Mouse (Mus musculus) CD4-positive, CD25-positive, alpha-beta regulatory T cell, adult 4 months (primary cell): ENCODE measurements around the gene Map1lc3a. TPM values are rescaled to one million over a fixed set of nuclear protein-coding genes. Genes with fewer than 3 reads are reported as not detected.
A peak's percentile ranks its signal among the peaks of the same experiment; 100 is the strongest.

Experiments used
- ATAC-seq: one replicate; pipeline ENCODE4 v1.8.0; 2017
- polyA plus RNA-seq, 2 experiments: library from polyadenylated mRNA; unstranded; fragments of 100-300 nt; shearing (Covaris generic); gene quantifications; one replicate each; pipeline ENCODE4 v1.2.1; 2017

The Map1lc3a gene
- 1 to 10 TPM; 1.1 to 2.9 TPM for polyA plus RNA-seq

DNA sequence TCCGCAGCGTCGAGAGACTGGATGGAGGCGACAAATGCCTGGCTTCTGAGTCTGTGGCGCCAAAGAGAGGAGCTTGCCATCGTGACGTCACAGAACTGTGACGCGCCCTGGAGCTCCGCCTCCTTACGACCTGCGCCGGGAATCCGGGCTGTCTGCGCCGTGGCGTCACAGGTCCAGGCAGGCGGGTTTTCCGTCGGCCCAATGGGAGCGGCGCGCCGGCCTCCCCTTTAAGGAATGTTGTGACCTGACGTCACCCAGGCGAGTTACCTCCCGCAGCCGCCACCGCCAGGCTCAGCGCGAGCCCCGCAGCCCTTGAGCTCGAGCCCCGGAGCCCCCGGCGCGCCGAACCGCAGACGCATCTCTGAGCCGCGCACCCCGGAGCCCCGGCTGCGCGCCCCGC lies at the start of gene Map1lc3a:
Map1lc3a (plus strand) TSS at position 103 of the 400 bp plus-strand sequence.
- peak; percentile 95 for ATAC-seq

DNA sequence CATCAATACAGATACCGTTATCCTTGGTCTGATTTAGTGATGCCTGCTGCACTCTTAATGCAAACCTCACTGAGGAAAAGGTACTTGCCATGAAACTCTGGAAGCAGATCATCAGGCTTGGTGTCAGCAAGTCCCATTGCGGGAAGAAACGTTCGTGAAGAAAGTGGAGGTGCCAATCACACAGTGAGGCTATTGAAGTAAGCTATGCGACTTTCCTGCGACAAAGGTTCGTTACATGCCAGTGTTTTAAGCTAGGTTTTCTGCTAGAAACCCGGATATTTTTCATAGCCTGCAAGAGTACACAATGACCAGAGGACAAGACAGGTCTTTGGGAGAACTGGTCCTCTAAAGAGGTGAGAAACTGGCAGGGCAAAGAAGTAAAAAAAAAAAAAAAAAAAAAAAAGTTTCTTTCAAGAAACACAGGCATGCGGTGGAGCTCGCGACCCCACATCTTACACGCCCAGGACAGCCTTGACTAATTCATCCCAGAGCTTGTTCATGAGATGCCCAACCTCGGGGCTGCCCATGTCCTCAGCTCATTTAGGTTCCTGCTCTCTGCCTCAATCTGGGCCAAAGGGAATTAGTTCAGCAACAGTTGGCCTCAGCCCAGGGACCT lies 40.2 kb upstream of the Map1lc3a start:
- peak; percentile 38 for ATAC-seq

DNA sequence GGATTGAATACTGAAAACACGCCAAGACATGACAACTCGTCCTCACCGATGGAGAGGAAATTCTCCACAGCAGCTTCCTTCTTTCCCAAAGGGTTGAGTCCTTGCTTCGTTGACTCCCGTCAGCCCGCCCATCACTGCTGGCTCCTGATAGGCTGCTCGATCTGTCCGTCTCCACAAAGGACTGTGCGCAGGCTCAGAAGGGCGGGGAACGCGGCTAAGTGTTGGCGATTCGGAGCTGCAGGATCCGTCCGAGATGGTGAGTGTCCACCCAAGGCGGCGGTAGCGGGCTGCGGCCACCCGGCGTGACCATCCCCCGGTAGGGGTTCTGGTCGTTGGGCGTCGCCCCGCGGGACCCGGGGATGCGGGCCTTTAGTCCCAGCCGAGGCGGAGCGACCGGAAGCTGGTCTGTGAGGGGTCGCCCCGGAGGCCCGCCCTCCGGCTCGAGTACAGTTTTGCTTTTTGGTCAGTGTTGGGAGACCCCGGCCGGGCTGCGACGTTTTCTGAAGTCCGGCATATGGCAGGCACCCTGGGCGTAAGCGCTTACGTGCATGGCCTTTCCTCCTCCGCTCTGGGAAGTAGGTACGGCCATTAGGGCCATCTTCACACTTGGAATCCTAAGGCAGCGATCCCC lies 39.6 kb upstream of the Map1lc3a start, which contains the start of gene Dynlrb1:
Dynlrb1 (plus strand) TSS at position 172 of the 631 bp plus-strand sequence.
- ATAC-seq, result peak; percentile 98

DNA sequence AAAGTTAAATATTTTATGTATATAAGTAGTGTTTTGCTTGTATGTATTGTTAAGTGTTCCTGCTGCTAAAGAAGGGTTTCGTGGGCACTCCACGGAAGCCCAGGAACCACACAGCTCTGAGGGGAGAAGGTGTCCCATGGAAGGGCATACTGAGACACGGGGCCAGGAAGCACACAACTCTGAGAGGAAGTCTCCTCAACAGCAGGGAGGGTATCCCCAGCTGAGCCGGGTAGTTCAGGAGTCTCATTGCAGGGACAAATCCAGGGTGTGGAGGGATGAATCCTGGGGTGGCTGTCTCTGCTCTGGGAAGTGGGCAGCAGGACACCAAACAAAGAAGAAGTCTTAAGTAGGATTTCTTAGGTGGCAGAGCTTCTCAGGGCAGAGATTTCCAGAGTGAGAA lies 38.8 kb upstream of the Map1lc3a start:
- ATAC-seq, result peak; percentile 12

DNA sequence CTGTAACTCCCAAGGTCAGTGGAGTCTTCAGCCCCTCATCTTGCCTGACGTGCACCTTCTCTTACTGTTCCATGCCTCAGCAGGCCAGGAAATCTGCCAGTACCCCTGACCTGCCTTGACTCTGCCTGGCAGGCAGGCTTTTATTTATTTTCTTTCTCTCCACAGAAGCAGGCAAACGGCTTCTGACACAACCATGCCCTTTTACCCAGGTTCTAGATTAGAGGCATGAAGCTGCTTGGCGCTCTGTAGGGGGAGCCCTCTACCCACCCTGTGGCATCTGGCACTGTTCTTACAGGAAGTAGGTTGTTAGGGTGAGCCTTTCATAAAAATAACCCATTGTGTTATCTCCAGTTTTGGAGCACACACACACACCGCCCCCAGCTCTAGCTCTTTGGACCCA lies 35.2 kb upstream of the Map1lc3a start:
- ATAC-seq, result no peak

DNA sequence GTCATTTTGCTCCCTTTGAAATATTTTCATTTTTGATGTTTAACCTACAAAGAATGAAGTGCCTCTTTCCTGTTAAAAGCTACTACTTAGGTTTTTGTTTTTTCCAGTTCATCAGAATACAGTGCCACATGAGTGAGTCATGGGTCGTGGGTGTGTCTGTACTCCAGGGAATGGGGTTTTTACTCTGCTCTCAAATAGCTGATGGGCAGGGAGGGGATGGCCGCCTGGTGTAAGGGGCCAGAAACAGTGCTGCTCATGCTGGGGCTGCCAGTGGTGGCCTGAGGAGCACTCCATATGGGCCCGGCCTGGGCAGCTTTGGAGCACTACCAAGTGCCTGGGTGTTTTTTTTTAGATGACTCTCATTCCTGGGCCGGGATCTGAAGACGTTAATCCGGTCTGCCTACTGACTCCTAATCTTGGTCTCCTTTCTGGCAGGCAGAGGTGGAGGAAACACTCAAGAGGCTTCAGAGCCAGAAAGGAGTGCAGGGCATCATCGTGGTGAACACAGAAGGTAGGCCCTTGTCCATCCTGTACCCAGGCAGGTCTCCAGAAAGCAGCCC lies 33.7 kb upstream of the Map1lc3a start:
- no peak for ATAC-seq

DNA sequence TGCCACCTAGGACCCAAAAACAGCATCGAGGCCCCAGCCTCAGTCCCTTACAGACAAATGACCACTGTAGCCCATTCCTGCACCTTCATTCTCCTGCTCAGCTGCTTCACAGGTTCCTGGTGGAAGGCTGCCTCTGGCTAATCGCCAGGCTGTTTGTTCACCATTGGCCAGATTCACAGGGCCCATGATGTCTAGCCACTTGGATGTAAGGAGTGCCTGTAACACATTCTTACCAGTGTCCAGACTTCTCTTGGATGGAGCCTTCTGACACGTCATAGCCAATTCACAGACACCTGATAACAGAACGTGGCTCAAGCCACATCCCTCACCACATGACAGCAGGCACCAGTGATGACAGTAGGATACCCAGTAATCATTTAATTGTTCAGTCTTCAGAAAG lies 29.9 kb upstream of the Map1lc3a start:
- no peak for ATAC-seq

DNA sequence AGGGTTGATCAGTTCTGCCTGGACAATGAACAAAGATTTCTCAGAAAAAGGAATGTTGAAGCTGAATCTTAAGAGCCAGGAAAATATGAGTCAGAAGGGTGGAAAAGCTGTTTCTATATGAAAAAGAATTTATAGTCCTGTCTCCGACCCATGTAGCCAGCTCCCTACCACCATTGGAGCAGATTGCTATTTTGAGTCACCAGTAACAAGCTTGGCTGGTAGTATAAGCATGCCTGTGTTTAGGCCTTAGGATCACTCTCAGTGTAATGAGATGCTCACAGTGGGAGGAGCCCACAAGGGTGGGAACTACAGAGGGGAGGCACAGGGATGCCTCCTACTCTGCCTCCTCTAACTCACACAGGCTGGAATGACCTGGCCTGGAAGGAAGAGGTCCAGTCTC lies 27.9 kb upstream of the Map1lc3a start:
- ATAC-seq, result no peak

DNA sequence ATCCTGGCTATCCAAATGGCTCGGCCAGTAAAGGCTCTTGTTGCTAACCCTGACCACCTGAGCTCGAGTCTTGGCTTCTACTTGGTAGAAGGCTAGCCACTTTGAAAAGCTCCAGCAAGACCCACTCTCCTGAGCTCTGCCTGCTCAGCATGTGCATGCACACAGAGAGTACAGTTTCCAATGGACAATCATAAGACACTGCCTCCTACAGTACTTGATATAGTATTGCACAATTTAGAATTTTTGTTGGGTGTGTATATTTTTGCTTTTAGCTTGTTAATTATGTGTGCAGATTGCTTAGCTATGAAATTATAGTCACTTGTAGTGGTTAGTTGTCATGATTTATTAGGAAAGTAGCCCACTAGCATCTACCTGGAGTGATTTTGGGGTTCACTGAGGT lies 27.4 kb upstream of the Map1lc3a start:
- ATAC-seq, result no peak

DNA sequence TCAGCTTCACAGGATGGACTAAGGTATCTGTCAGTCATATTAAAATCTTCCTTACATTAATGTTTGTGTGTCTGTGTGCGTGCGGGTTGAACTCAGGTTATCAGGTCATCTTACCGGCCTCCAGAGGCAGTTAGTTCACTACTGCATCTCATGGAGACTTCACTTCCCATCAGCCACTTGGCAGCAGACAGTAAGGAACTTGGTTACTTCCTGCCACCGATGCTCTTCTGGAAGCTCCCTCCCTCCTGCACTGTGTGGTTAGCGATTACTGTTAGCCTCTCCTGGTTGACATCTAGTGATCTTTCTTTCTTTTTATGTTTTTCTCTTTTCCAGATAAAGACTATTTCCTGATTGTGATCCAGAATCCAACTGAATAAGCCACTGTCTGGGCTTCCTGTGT lies 26.5 kb upstream of the Map1lc3a start:
- ATAC-seq, result no peak

DNA sequence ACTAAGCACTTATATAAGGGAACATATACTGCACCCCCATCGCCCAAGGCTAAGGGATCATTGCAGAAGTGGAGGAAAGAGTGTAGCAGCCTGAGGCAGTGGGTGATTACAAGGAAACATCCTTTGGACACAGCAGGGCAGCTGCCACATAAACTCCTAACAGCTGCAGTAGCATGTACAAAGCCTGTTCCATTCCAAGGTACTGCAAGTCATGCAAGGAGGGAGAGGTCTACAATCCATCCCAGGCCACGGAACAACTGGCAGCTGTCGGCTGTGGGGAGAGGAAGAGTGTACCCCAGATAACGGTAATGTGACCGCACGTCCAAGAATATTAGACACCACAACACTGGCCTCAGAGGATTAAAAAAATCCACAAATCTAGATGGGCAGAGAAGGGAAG lies 10.6 kb upstream of the Map1lc3a start:
- no peak for ATAC-seq

DNA sequence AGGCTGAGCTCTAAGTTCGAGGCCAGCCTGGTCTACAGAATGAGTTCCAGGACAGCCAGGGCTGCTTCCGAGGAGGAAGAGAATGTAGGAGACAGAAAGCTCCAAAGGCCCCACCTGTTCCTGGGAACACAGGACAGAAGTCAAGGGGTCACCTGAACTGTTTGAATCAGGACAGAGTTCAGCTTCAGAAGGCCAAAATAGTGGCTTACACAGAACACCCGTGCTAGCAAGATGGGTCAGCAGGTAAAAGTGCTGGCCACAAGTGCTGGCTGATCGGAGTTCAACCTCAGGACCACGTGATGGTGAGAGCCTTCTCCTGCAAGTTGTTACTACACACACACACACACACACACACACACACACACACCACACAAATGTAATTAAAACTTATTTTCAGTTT lies 9.2 kb upstream of the Map1lc3a start:
- ATAC-seq, result no peak

DNA sequence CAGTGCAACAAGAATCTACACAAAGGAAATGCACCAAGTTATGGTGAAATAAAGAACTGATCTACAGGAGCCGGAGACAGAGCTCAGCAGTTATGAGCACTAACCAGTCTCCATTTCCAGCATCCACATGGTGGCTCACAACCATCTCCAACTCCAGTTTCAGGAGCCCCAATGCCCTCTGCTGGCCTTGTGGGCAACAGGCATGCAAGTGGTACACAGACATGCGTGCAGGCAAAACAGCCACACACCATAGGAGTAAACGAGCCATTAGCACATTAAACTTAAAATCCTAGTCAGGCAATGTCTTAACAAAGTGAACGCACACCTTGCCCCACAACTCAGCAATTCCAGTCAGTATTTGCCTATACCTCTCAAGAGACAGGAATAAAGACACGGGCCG lies 4.1 kb upstream of the Map1lc3a start:
- ATAC-seq, result no peak

DNA sequence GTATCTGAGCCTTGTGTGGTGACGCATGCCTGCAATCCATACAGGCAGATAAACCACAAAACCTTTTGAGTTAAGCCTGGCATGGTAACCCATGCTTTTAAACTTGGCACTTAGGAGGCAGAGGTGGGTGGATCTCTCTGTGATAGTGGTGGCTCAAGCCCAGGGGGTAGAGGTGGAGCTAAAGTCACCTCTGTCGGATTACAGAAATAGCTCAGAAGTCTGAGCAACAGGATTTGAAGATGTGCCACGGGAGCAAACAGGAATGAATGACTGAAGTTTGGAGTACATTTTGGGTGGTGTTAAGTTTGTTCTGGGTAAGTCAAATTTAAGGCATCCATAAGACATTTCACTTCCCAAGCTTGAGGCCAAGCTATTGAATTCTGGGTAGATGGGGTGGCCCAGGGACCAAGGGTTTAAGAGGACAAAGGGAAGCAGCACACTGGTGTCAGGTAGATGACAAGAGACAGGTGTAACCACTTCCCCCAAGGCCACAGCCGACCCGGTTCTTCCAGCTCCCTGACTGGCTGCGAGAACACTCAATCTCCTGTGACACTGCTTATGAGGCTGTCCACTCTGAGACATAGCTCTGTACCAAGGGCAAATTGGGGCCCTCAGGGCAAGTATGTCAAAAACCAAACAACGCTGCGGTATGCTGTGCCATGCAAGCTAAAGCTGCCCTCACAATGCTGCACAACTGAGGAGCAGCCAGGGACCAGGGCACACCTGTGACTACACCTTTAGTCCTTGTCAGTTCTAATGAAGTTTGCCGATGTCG lies 3.5 kb upstream of the Map1lc3a start:
- ATAC-seq, result no peak

DNA sequence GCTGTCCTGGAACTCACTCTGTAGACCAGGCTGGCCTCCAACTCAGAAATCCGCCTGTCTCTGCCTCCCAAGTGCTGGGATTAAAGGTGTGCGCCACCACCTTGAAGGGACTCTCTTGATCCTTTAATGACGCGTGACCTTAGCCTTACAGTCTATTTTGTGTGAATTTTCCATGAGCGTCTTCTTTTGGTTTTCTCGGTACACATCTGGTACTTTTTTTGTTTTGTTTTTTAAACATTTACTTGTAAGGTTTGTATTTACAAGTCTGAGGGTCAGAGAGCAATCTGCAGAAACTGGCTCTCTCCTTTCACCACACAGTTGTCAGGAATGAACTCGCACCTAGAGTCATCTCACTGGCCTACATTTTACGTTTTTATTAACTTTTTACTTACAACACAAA lies 2.5 kb upstream of the Map1lc3a start:
- ATAC-seq, result no peak

DNA sequence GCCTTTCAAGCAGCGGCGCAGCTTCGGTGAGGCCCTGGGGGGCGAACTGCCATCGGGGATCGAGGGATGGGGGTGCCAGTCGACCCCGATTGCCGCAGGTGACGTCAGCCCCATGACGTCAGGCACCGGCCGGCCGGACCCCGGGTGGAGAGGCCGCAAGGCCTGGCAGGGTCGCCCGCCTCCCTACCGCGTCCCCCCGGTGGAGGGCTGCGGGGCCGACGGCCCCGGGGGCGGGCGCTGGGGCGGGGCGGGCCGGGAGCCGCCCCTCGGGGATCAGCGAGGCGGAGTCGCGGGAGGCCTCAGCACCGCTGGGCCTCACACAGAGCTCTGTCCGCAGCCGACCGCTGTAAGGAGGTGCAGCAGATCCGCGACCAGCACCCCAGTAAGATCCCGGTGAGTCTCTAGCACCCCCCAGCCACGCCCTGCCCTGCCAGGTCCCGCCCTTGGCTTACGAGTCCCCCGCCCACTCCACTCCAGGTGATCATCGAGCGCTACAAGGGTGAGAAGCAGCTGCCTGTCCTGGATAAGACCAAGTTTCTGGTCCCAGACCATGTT lies 601 bp downstream of the Map1lc3a start:
- ATAC-seq, result peak; percentile 44

DNA sequence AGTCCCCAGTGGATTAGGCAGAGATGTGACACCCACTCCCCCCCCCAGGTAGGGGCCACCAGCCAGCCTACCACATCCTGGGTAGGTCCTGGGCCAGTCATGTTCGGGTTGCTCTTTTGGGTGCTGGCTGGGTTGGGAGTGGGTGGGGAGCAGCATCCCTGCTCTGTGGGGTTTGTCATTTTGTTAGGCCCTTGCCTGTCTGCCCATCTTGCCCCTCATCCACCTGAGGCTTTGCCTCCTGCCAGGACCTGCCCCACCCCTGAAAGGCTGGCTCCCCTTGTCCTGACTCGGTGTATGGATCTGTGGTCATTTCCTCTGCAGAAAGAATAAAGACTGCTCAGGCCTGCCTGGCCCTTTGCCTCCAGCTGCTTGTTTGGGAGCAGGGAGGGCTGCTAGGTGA lies 1.6 kb downstream of the Map1lc3a start:
- ATAC-seq, result no peak

DNA sequence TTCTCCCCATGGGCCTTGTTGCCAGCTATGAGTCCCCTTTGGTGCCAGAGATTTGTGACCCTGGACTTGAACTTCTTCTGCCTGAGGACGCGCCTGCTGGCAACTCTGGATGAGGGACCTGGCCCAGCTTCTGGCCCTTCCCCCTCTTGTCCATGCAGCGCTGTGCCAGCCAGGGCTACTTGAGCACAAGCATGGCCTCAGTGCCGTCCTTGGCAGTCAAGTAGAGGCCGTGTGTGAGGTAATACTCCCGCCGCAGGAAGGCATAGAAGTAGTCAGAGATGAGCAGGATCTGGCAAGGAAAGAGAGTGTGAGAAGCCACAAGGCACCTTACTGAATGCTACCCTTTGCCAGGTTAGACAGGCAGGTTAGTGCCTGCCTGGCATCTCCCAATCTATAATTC lies 2.3 kb downstream of the Map1lc3a start:
- ATAC-seq, result no peak

DNA sequence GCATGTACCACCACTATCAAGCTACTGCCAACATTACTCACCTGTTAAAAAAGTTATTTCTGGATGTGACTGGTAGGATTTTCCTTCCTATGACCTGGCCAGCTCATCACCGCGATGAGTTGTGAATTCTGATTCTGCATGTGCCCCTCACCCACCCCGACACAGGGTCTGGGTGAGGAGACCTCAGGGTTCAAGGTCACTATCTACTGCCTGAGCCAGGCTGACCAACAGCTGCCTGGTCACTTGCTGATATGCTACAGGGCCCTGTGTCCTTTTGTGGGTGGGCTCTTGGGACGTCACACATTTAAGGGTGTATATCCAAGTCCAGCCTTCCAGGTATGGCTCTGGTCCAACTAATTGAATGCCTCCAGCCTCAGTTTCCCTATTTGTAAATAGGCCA lies 3.1 kb downstream of the Map1lc3a start:
- no peak for ATAC-seq

DNA sequence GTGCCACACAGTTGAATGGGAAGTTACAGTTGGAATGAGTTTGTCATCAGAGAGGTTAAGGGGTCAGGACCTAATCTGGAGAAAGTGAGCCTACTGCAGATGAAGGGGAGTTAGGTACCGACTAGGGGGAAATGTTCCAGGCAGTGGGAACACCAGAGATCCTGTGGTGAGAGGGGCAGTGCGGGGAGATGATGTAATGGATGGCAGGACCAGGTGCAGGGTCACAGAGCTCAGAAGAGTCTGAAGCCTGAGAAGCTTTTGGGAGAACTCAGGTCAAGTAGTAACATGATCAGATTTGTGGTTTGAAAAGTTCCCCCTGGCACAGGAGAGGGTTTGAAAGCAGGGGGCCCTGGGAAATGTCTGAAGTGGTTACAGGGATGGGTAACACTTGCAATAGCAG lies 4.0 kb downstream of the Map1lc3a start:
- ATAC-seq, result no peak

DNA sequence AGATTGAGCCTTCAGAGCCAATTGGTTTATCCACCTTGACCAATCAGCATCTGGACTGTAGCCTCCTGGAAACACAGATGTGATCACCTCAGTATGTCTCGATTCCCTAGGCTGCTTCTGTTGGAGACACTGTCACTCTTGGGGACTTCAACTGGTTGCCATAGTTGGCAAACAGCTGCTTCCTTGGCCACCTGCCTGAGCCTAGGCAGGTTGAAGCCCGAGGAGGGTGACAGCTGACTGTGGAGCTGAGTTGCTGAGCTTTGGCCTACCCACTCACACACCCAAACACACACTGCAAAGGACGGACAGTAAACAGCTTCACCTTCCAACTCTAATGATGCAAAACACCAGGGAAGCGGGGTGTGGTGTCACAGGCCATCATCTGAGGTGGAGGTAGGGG lies 7.7 kb downstream of the Map1lc3a start:
- ATAC-seq, result no peak

DNA sequence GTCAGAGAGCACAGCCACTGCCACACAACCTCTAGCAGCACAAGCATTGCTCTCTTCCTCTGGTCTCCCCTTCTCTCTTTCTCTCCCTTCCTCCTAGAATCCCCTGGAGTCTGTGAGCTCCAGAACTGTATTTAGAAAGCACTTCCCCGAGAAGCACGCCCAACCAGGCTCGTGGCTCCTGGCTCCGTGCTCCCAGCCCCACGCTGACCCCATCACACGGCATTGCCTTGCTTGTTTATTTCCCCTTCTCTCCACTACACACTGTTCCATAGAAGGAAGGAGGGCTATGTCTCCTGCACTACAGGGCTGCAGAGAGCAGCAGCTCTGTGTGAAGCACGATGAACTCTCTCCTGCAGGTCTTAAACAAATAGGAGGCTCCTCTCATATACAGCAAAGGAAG lies 8.6 kb downstream of the Map1lc3a start:
- no peak for ATAC-seq

DNA sequence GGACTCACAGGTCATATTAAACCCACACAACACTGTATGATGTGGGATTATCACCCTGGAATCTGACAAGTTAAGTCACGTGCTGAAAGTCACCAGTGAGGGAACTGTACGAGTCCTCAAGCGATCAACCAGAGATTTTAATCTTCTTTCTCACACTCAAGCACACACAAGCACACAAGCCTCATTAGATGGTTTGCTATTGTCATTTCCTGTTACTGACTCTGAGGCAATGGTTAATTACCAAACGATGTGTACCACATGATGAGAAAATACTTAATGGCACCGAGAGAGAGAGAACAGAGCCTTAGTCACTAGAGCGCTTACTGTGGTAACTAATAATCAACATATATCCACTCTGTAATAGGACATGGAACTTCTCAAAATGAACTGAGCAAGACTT lies 9.6 kb downstream of the Map1lc3a start:
- ATAC-seq, result peak; percentile 63
